Mouse (Mus musculus) liver, postnatal 0 days (tissue): ENCODE data around the gene Disp1. TPM values are rescaled to one million over a fixed set of nuclear protein-coding genes. Genes with fewer than 3 reads are reported as not detected.

Source experiments
- ATAC-seq: fragments of 200-750 bp; cut with Nextera tagmentation; 2 replicates; pipeline ENCODE4 v1.8.0; 2017; ENCODE audit warnings: mild to moderate bottlenecking, moderate library complexity
- DNase-seq: peaks from one replicate; pipeline ENCODE4 v3.0.0-alpha.2; 2016
- H3K27ac ChIP-seq: fragments of 300-500 bp; sonication (generic); 2 replicates; pipeline ENCODE4 v1.5.1; 2014; ENCODE audit warnings: antibody characterized with exemption, moderate library complexity, mild to moderate bottlenecking, low read depth
- H3K27me3 ChIP-seq: fragments of 300-500 bp; sonication (generic); 2 replicates; pipeline ENCODE4 v1.6.1; 2014; ENCODE audit warnings: low read length, control low read depth, mixed read lengths; ENCODE audit not compliant: insufficient read depth
- H3K36me3 ChIP-seq: fragments of 300-500 bp; sonication (generic); replicated peaks from 2 replicates; pipeline ENCODE4 v1.6.1; 2014; ENCODE audit warnings: mild to moderate bottlenecking, control low read depth, low read length, moderate library complexity, mixed read lengths; ENCODE audit not compliant: insufficient read depth
- H3K4me1 ChIP-seq: fragments of 300-500 bp; sonication (generic); 2 replicates; pipeline ENCODE4 v1.6.1; 2014; ENCODE audit warnings: antibody characterized with exemption, mild to moderate bottlenecking, control low read depth; ENCODE audit not compliant: insufficient read depth
- H3K4me2 ChIP-seq: fragments of 300-500 bp; sonication (generic); 2 replicates; pipeline ENCODE4 v1.6.1; 2014; ENCODE audit warnings: low read depth, mild to moderate bottlenecking, low read length, moderate library complexity, mixed read lengths
- H3K4me3 ChIP-seq: fragments of 300-500 bp; sonication (generic); 2 replicates; pipeline ENCODE4 v1.5.1; 2014; ENCODE audit warnings: low read depth, low read length
- H3K9ac ChIP-seq: fragments of 300-500 bp; sonication (generic); replicated peaks from 2 replicates; pipeline ENCODE4 v1.6.1; 2014; ENCODE audit warnings: mild to moderate bottlenecking, moderate library complexity
- H3K9me3 ChIP-seq: fragments of 300-500 bp; sonication (generic); 2 replicates; pipeline ENCODE4 v1.6.1; 2016; ENCODE audit warnings: mild to moderate bottlenecking, control low read depth, low read length, mixed read lengths
- CTCF ChIP-seq: sonication (generic); IDR thresholded peaks from 2 replicates; pipeline ENCODE4 v1.5.1; 2016; ENCODE audit warnings: antibody characterized with exemption, low read depth
- EP300 ChIP-seq: IDR thresholded peaks from 2 replicates; pipeline ENCODE4 v1.6.1; 2016; ENCODE audit warnings: antibody characterized with exemption, low read depth, mild to moderate bottlenecking
- WGBS: fragments of 180-500 bp; shearing (Covaris S2); extraction: QIAGEN DNeasy Blood & Tissue Kit; methylation state at CpG from one replicate; pipeline ENCODE4 v1.1.7; 2014; ENCODE audit not compliant: insufficient replicate concordance; 5-methylcytosine and 5-hydroxymethylcytosine counted together
- polyA plus RNA-seq: library from polyadenylated mRNA; unstranded; fragments of >200 nt; fragmentation: Nextera tagmentation; extraction: Ambion mirVana; gene quantifications from 2 replicates; pipeline ENCODE4 v1.2.1, GENCODE M21; 2015

Disp1 gene
- polyA plus RNA-seq, 1 experiment from 2014 or later, result 1.9 TPM

GRCm38 (mm10) chr1:183232985-183233678 is 11.8 kb upstream of the Disp1 start:
- 71% methylated on average over 7 of the region's 7 CpGs for WGBS
- no peaks in the 10 kb centered on the region for H3K27me3 ChIP-seq

GRCm38 (mm10) chr1:183227469-183227868 is 6.1 kb upstream of the Disp1 start:
- H3K9me3 ChIP-seq, result no peaks in the 10 kb centered on the region
- H3K4me2 ChIP-seq, result no peak overlapping the region
- TF ChIP-seq CTCF, result no peak
- TF ChIP-seq EP300, result no peak
- H3K9ac ChIP-seq, result no peak overlapping the region
- ATAC-seq, result no peak
- no peaks in the 10 kb centered on the region for H3K36me3 ChIP-seq
- H3K27me3 ChIP-seq, result no peaks in the 10 kb centered on the region
- no peak for DNase-seq
- WGBS, result 64% methylated on average over 7 of the region's 7 CpGs
- H3K4me1 ChIP-seq, result no peaks in the 10 kb centered on the region
- no peak overlapping the region for H3K27ac ChIP-seq
- no peak overlapping the region for H3K4me3 ChIP-seq

More at GRCm38 (mm10) chr1:183232985-183233678, 11.8 kb upstream of the Disp1 start:
- H3K4me3 ChIP-seq, result no peak overlapping the region
- ATAC-seq (peak; percentile 70), DNase-seq (no peak)
- H3K4me1 ChIP-seq, result no peaks in the 10 kb centered on the region
- TF ChIP-seq CTCF (no peak), EP300 (no peak)
- no peaks in the 10 kb centered on the region for H3K36me3 ChIP-seq
- no peak overlapping the region for H3K4me2 ChIP-seq
- no peaks in the 10 kb centered on the region for H3K9me3 ChIP-seq
- no peak overlapping the region for H3K9ac ChIP-seq
- no peak overlapping the region for H3K27ac ChIP-seq

DNA sequence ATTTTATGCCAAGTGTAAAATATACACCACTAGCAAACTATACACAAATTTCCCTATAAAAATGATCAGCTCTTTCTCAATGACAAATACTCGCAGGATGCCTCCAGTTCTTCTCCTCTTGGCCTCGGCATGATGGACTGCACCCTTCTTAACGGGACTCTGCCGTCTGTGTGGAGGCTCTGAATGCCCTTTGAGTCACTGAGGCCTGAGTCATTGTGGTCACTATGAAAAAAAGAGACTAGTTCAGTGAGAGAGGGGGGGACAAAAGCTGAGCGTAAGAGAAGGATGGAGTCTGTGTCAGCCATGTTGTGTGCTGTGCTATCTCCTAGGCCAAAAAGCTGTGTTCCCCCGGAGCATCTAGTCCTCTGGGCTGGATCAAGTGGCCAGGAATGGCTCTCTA is 2.3 kb downstream of the Disp1 start:
- Histone ChIP-seq H3K27ac (no peak overlapping the region), H3K27me3 (no peaks in the 10 kb centered on the region), H3K9ac (no peak overlapping the region), H3K4me2 (no peak overlapping the region), H3K9me3 (no peaks in the 10 kb centered on the region), H3K4me1 (peaks cover 8% of the 10 kb centered on the region), H3K36me3 (no peaks in the 10 kb centered on the region), H3K4me3 (no peak overlapping the region)
- TF ChIP-seq CTCF, result no peak
- TF ChIP-seq EP300, result no peak
- WGBS, result 79% methylated on average over 6 of the region's 6 CpGs
- DNase-seq (no peak), ATAC-seq (no peak)

DNA sequence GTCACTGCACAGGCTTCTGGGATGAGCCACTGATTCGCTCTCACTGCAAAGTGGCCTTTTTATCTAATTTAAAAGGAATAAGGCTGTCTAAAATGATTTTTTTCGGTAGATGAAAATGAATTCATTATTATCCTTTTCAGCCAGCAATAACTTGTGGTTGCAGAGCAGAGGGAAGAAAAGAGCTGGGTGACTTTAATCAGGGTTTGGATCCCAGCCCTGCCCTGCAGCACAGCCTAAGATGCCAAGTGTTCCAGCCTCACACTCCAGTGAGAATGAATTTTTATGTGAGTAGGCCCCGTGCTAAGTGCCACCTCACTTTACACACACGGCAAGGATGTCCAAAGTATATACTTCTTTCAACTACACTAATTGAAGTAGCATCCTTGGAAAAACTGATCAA is 4.6 kb downstream of the Disp1 start:
- no peaks in the 10 kb centered on the region for H3K36me3 ChIP-seq
- ATAC-seq (no peak), DNase-seq (no peak)
- H3K4me1 ChIP-seq, result peaks cover 8% of the 10 kb centered on the region
- H3K4me2 ChIP-seq, result no peak overlapping the region
- no peaks in the 10 kb centered on the region for H3K27me3 ChIP-seq
- H3K27ac ChIP-seq, result no peak overlapping the region
- WGBS, result 83% methylated on average over 4 of the region's 4 CpGs
- TF ChIP-seq CTCF (no peak), EP300 (no peak)
- H3K4me3 ChIP-seq, result no peak overlapping the region
- H3K9ac ChIP-seq, result no peak overlapping the region
- H3K9me3 ChIP-seq, result no peaks in the 10 kb centered on the region

DNA sequence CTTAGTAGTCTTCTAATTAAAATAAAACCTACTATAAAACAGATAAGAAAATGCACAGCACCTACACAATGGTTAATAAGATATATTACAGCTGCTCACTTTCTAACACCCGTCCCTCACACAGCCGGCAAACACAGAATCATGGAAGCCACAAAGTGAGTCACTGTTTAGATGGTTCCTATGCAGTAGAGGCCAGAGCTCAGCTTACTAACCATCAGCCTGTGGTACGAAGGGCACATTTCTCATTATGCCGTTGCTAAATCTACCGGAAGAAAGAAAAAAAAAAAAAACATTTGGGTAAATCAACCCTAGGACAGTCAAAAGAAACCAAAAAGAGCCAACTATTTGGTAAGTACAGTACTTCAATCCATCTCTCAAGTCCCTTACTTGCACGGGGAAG is 5.6 kb downstream of the Disp1 start:
- H3K4me2 ChIP-seq, result no peak overlapping the region

DNA sequence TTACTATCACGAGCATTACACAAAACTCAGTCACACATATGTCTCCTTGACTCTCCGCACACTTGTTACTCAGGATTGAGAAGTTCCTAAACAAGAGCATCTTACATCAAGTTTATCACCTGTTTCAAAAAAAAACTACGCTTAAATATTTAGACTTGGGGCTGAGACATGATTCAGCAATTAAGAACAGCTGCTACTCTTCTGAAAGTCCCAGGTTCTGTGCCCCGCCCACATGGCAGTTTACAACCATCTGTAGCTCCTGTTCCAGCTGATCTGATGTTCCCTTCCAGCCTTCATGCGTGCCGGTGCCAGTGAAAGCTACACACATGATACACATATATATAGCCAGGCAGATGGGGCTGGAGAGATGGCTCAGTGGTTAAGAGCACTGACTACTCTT is 7.5 kb downstream of the Disp1 start:
- Histone ChIP-seq H3K36me3 (no peaks in the 10 kb centered on the region), H3K4me3 (no peak overlapping the region), H3K4me2 (no peak overlapping the region), H3K4me1 (no peaks in the 10 kb centered on the region), H3K27me3 (no peaks in the 10 kb centered on the region), H3K27ac (no peak overlapping the region), H3K9ac (no peak overlapping the region), H3K9me3 (no peaks in the 10 kb centered on the region)
- TF ChIP-seq EP300, result no peak
- no peak for TF ChIP-seq CTCF
- DNase-seq, result peak; percentile 24
- WGBS, result 74% methylated on average over 6 of the region's 6 CpGs
- ATAC-seq, result peak; percentile 81

More for the DNA sequence above, 5.6 kb downstream of the Disp1 start:
- Histone ChIP-seq H3K36me3 (no peaks in the 10 kb centered on the region), H3K27ac (no peak overlapping the region), H3K9ac (no peak overlapping the region), H3K4me1 (peaks cover 4% of the 10 kb centered on the region), H3K9me3 (no peaks in the 10 kb centered on the region), H3K4me3 (no peak overlapping the region), H3K27me3 (no peaks in the 10 kb centered on the region)
- WGBS, result 80% methylated on average over 6 of the region's 6 CpGs
- no peak for TF ChIP-seq EP300
- no peak for TF ChIP-seq CTCF
- DNase-seq (no peak), ATAC-seq (no peak)
